Mouse (Mus musculus): ENCODE results near the gene Gm19402.
A peak's percentile ranks its signal among the peaks of the same experiment; 100 is the strongest.

GRCm38 (mm10) chr10:77709831-77710230, 19.3 kb upstream of the Gm19402 start:
- TF ChIP-seq ZNF384 (IDR thresholded peaks at IDR 0.05; ENCODE audit: low read depth, low read length) = no peak
- no peak for TF ChIP-seq POLR2A (IDR thresholded peaks at IDR 0.05; ENCODE audit: control insufficient read depth in 1 of 2, insufficient read depth in 1 of 2, low read depth in 1 of 2, low read length in 2 of 2, poor library complexity in 1 of 2)
- TF ChIP-seq BHLHE40 (IDR thresholded peaks at IDR 0.05; ENCODE audit: borderline replicate concordance, low read depth, low read length) = no peak
- TF ChIP-seq CTCF (IDR thresholded peaks at IDR 0.05 in 2 of 3, conservative IDR thresholded peaks at IDR 0.05 in 1 of 3; ENCODE audit: control insufficient read depth in 1 of 3, insufficient read depth in 1 of 3, low read depth in 2 of 3, low read length in 3 of 3, poor library complexity in 1 of 3, severe bottlenecking in 1 of 3) = peak in 1 of 3 experiments; percentile 22; a peak in 1 of 6 replicates
- TF ChIP-seq NELFE (IDR thresholded peaks at IDR 0.05; ENCODE audit: low read depth, low read length) = no peak
- no peak for TF ChIP-seq USF1 (IDR thresholded peaks at IDR 0.05; ENCODE audit: low read depth, low read length)
- no peak for TF ChIP-seq MAX (IDR thresholded peaks at IDR 0.05; ENCODE audit: low read length)
- no peak for TF ChIP-seq POLR2AphosphoS5 (IDR thresholded peaks at IDR 0.05; ENCODE audit: borderline replicate concordance, low read depth, low read length)
- TF ChIP-seq ETS1 (IDR thresholded peaks at IDR 0.05; ENCODE audit: low read depth, low read length) = no peak
- no peak for TF ChIP-seq CHD1 (IDR thresholded peaks at IDR 0.05; ENCODE audit: low read depth, low read length)
- TF ChIP-seq E2F4 (IDR thresholded peaks at IDR 0.05; ENCODE audit: borderline replicate concordance, low read depth, low read length) = no peak
- no peak for TF ChIP-seq MAFK (IDR thresholded peaks at IDR 0.05; ENCODE audit: borderline replicate concordance, low read depth, low read length)

Measured in MEL (cell line).